Mouse (Mus musculus): Measurements from ENCODE around the gene Zfp777. TPM values are rescaled to one million over a fixed set of nuclear protein-coding genes. Genes with fewer than 3 reads are reported as not detected.
A peak's percentile ranks its signal among the peaks of the same experiment; 100 is the strongest.

Zfp777 gene
- total RNA-seq, 2 experiments from 2014 or later: 34.4 to 35.1 TPM

DNA sequence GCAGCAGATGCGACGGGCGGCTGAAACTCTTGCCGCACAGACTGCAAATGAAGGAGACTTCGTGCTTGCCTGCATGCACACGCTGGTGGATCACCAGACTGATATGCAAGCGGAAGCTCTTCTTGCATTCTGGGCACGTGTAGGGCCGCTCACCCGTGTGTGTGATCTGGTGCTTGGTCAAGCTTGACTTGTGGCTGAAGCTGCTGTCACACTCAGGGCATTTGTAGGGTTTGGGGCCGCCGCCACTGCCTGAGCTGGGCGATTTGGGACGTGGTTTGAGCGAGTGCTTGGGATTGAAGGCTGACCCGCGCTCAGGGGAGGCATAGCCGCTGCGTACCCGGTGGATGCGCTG lies 23.7 kb downstream of the Zfp777 start:
- DNase-seq (ENCODE audit: extremely low spot score in 1 of 2, low spot score in 2 of 2): no peak
- H3K4me3 ChIP-seq: no peak overlapping the region
- intact Hi-C loops (cut with DNase I): no loop called here
- TF ChIP-seq CTCF (IDR thresholded peaks at IDR 0.05): no peak
- H3K27ac ChIP-seq: no peak overlapping the region

- peak; percentile 14 to 30 for DNase-seq (ENCODE audit: extremely low spot score in 1 of 2, low spot score in 2 of 2)
- intact Hi-C loops (cut with DNase I): no loop called here
- Histone ChIP-seq H3K27ac (no peak overlapping the region), H3K4me3 (no peak overlapping the region)
- no peak for TF ChIP-seq CTCF (IDR thresholded peaks at IDR 0.05)
Observed at GRCm38 (mm10) chr6:48024330-48024993, 24.2 kb downstream of the Zfp777 start.

GRCm38 (mm10) chr6:48022672-48023071 lies 26.0 kb downstream of the Zfp777 start:
- peak overlapping the region; percentile 44; the same call in 1 of the 2 replicates for H3K27ac ChIP-seq
- no peak for TF ChIP-seq CTCF (IDR thresholded peaks at IDR 0.05)
- intact Hi-C loops (cut with DNase I): no loop called here

GRCm38 (mm10) chr6:48021678-48022077 lies 27.0 kb downstream of the Zfp777 start:
- no peak overlapping the region for H3K4me3 ChIP-seq
- DNase-seq (ENCODE audit: extremely low spot score in 1 of 2, low spot score in 2 of 2): no peak
- no peak for TF ChIP-seq CTCF (IDR thresholded peaks at IDR 0.05)
- peak overlapping the region; percentile 67 for H3K27ac ChIP-seq
- intact Hi-C loops (cut with DNase I): no loop called here

More at GRCm38 (mm10) chr6:48022672-48023071, 26.0 kb downstream of the Zfp777 start:
- no peak for DNase-seq (ENCODE audit: extremely low spot score in 1 of 2, low spot score in 2 of 2)
- no peak overlapping the region for H3K4me3 ChIP-seq

GRCm38 (mm10) chr6:48020006-48020405 lies 28.7 kb downstream of the Zfp777 start:
- no peak for TF ChIP-seq CTCF (IDR thresholded peaks at IDR 0.05)
- Histone ChIP-seq H3K27ac (peak overlapping the region; percentile 38), H3K4me3 (no peak overlapping the region)
- intact Hi-C loops (cut with DNase I): no loop called here
- DNase-seq (ENCODE audit: extremely low spot score in 1 of 2, low spot score in 2 of 2): peak; percentile 43 to 49

DNA sequence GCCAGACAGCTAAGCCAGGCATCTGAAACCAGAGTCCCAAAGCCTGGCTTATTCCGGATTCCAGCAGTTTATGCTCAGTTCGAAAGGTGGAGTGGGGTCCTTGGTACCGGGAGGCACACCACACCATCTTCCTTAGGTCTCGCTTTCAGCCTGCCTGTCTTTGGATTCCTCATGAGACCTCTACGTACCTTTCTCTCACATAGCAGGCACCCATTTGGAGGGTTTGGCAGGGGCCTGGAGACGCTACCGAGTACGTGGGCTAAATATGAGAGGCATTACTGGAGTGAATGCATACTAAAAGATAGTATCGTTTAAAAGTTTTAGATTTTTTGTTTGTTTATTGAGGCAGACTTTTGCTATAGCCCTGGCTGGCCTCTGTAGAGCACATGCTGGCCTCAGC lies 31.9 kb downstream of the Zfp777 start:
- no peak for DNase-seq (ENCODE audit: extremely low spot score in 1 of 2, low spot score in 2 of 2)
- Histone ChIP-seq H3K27ac (no peak overlapping the region), H3K4me3 (no peak overlapping the region)
- TF ChIP-seq CTCF (IDR thresholded peaks at IDR 0.05): no peak
- intact Hi-C loops (cut with DNase I): loop anchor here (2.0 kb wide), 1 partner anchor 96 kb away; the partner anchor contains the start of gene Zfp212

DNA sequence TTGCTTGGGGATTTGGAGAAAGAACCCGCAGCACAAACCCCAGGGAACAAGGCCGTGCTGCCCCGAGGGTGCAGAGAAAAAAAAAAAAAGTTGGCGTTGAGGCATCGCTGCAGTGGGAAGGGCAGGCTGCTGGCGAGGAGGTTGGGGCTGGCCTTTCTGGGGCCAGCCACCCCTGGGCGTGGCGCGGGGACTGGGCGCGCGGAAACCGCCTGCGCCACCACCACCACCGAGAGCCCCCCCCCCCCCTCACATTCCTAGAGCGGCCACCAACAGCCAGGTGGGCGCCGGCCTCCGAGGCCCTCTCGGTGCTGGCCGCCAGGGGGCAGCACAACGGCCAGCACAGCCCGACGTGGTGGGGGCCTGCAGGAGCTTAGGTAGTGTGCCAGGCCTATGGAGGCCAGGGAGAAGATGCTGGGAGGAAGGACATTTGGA lies 32.6 kb downstream of the Zfp777 start:
- intact Hi-C loops (cut with DNase I): loop anchor here (2.0 kb wide), 1 partner anchor 95 kb away; the partner anchor contains the start of gene Zfp212
- H3K27ac ChIP-seq: no peak overlapping the region
- peak overlapping the region; percentile 37 for H3K4me3 ChIP-seq
- peak; percentile 58 to 69 for DNase-seq (ENCODE audit: extremely low spot score in 1 of 2, low spot score in 2 of 2)
- peak; percentile 89 for TF ChIP-seq CTCF (IDR thresholded peaks at IDR 0.05)

DNA sequence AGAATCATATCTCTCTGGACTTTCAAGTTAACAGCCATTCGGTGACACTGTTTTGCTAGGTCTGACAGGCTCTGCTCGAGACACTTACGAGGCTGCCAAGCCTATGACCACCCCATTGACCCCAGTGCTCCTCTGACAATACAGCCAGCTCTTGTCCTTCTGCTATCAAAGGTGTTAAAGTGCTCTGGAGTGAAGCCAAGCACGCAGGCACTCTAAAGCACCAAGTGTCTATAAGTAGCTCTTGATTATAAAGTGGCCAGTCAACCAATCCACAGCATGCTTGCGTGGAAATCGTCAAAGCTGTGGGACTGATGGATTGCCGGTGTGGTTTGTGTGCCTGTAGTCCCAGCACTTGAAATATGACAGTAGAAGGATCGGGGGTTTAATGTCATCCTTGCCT lies 38.0 kb downstream of the Zfp777 start:
- Histone ChIP-seq H3K4me3 (no peak overlapping the region), H3K27ac (no peak overlapping the region)
- no peak for DNase-seq (ENCODE audit: extremely low spot score in 1 of 2, low spot score in 2 of 2)
- intact Hi-C loops (cut with DNase I): no loop called here
- no peak for TF ChIP-seq CTCF (IDR thresholded peaks at IDR 0.05)

DNA sequence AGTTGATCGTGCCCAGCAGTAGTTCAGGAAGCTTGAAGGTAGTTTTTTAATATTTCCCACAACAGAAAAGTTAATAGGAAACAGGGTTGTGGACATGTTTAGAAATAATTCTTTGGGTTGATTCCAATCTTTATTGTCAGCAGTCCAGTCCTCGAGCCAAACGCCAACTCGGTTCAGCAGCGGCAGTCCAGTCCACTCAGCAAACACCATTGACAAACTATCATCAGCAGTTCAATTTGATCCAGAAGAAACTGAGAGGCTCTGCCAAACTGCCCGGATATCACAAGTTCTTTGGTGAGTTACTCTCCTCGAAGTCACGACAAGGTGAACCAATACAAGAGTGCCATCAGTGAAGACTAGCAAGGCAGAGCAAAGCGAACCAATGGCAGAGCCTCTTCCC lies 53.0 kb downstream of the Zfp777 start:
- H3K4me3 ChIP-seq: no peak overlapping the region
- no peak for DNase-seq (ENCODE audit: extremely low spot score in 1 of 2, low spot score in 2 of 2)
- no peak for TF ChIP-seq CTCF (IDR thresholded peaks at IDR 0.05)
- intact Hi-C loops (cut with DNase I): no loop called here
- H3K27ac ChIP-seq: no peak overlapping the region

GRCm38 (mm10) chr6:47983936-47984335 lies 64.8 kb downstream of the Zfp777 start:
- no peak overlapping the region for H3K4me3 ChIP-seq
- no peak for TF ChIP-seq CTCF (IDR thresholded peaks at IDR 0.05)
- intact Hi-C loops (cut with DNase I): no loop called here
- DNase-seq (ENCODE audit: extremely low spot score in 1 of 2, low spot score in 2 of 2): no peak
- H3K27ac ChIP-seq: no peak overlapping the region

GRCm38 (mm10) chr6:47978897-47979368 lies 69.8 kb downstream of the Zfp777 start:
- Histone ChIP-seq H3K27ac (no peak overlapping the region), H3K4me3 (no peak overlapping the region)
- intact Hi-C loops (cut with DNase I): no loop called here
- peak; percentile 69 for TF ChIP-seq CTCF (IDR thresholded peaks at IDR 0.05)
- DNase-seq (ENCODE audit: extremely low spot score in 1 of 2, low spot score in 2 of 2): peak; percentile 73 to 78

GRCm38 (mm10) chr6:47974599-47974998 lies 74.1 kb downstream of the Zfp777 start:
- Histone ChIP-seq H3K27ac (no peak overlapping the region), H3K4me3 (no peak overlapping the region)
- intact Hi-C loops (cut with DNase I): no loop called here
- no peak for DNase-seq (ENCODE audit: extremely low spot score in 1 of 2, low spot score in 2 of 2)
- no peak; the same call in 1 of the 2 replicates for TF ChIP-seq CTCF (IDR thresholded peaks at IDR 0.05)

Small RNA genes within 50 kb of the gene (microRNA-seq; reads per million reads assigned to microRNA genes)
- gene Gm24563: 0 reads per million in 2 experiments

Other genes starting within 250 kb of the Zfp777 start
- gene Pdia4, start 235.5 kb downstream of the Zfp777 start, total RNA-seq (2021): 10 to 100 TPM; 54.7 to 58.1 TPM
- gene Zfp786, start 218.0 kb downstream of the Zfp777 start, total RNA-seq (2021): 1 to 10 TPM; 5.4 to 6.1 TPM
- 10 to 100 TPM; 22.1 to 24.0 TPM for gene Zfp398, start 213.2 kb downstream of the Zfp777 start, total RNA-seq (2021)
- gene Zfp282, start 171.7 kb downstream of the Zfp777 start, total RNA-seq (2021): 10 to 100 TPM; 12.3 to 13.2 TPM
- 10 to 100 TPM; 17.3 to 19.1 TPM for gene Zfp212, start 128.4 kb downstream of the Zfp777 start, total RNA-seq (2021)
- 10 to 100 TPM; 18.3 to 22.6 TPM for gene Zfp956, start 95.5 kb downstream of the Zfp777 start, total RNA-seq (2021)
- 10 to 100 TPM; 32.1 TPM for gene Zfp746, start 37.7 kb upstream of the Zfp777 start, total RNA-seq (2021)

Data from left cerebral cortex, adult 2 months (tissue).